Mouse (Mus musculus) hematopoietic stem cell, adult 5-6 weeks (primary cell): ENCODE results near the gene Il17re. TPM values are rescaled to one million over a fixed set of nuclear protein-coding genes. Genes with fewer than 3 reads are reported as not detected.

Experiments used
- ATAC-seq, 2 experiments: fragments of 125-278 bp in 1 of 2; replicated peaks in 1 of 2; 2 replicates each; pipeline ENCODE4 v1.8.0; 2016 to 2017; ENCODE audit warnings: inconsistent platforms in 2 of 2, mild to moderate bottlenecking in 2 of 2, moderate number of reproducible peaks in 2 of 2, low read depth in 1 of 2, moderate TSS enrichment in 1 of 2; ENCODE audit not compliant: low FRiP score in 2 of 2, poor library complexity in 2 of 2, severe bottlenecking in 2 of 2, insufficient read depth in 1 of 2, low TSS enrichment in 1 of 2
- total RNA-seq: library from RNA; stranded (forward); fragments of 172-1452, 232-1000 nt; gene quantifications from 2 replicates; pipeline ENCODE4 v1.2.3, GENCODE M21; 2017

The Il17re gene
- total RNA-seq, 1 experiment from 2014 or later = 8.4 TPM

GRCm38 (mm10) chr6:113440686-113441085, 17.6 kb upstream of the Il17re start:
- ATAC-seq = no peak

GRCm38 (mm10) chr6:113441147-113441680, 17.1 kb upstream of the Il17re start:
- peak; percentile 84 to 86 for ATAC-seq

DNA sequence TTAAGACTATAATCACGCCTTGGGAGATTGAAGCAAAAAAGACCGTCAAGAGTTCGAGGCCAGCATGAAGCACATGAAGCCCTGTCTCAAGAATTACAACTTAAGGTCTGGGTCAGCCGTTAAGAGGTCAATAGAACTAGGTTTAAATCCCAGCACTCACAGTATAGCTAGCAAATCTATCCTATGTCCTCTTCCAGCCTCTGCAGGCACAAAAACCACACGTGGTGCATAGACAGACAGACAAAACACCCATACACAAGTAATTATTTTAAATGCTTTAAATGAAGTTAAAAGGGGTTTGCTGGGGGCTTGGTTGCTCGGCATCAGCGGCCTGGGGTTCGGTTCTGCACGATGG, 16.2 kb upstream of the Il17re start:
- ATAC-seq = peak in 1 of 2 experiments; percentile 35; a peak in 2 of 4 replicates

GRCm38 (mm10) chr6:113442442-113443090, 15.7 kb upstream of the Il17re start, which contains the start of gene Jagn1:
Gene Jagn1, plus strand, starts transcription at chr6:113442569.
- ATAC-seq = peak; percentile 60 to 84

GRCm38 (mm10) chr6:113443091-113443490, 15.2 kb upstream of the Il17re start:
- no peak for ATAC-seq

DNA sequence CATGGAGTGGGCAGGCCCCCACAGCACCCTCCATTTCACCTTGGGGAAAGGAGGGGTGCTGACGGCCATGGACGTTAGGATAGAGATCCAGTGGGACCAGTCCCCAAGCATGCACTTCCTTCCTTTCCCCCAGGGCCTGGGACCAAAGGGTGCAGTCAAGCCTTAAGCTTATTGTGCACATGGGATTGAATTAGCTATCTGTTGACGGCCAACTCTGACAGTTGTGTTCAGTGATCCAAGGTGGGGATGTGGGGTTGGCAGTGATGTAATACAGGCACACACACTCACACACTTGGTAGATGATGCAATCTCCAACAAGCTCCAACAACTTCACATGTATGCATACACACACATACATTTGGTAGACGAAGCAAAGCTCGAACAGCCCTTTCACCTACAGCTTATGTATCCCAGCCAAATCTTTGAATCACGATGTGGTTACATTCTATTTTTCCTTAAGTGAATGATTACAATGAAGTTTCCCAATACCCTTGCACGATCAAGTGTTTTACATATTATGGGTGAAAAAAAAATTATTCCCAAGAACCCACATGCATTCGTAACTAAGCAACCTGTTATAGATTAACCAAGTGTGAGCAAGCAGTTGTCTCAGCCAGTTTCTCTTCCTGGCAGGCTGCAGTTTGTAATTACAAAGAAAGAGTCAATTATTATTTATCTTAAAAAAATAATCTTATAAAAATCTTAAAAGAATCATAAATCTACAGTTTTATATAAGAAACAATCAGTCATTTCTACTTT, 13.9 kb upstream of the Il17re start:
- ATAC-seq = no peak

DNA sequence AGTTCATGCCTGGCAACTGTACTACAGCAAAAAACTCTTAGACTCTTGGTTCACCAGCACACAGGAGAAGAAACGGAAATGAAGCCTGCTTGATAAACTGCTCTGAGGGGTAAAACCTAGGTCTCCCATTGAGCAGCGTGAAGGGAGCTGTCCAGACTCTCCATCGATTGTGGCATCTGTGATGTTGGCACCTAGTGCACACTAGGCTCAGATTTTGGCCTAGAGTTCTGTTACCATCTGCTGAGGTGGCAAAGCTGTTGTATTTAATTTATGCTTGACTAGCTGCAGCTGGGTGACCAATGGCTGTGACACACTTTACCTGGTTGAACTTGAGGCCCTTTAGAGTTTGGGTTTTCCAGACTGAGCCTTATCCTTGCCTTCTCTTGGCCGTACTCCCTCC, 10.6 kb upstream of the Il17re start:
- ATAC-seq = no peak

DNA sequence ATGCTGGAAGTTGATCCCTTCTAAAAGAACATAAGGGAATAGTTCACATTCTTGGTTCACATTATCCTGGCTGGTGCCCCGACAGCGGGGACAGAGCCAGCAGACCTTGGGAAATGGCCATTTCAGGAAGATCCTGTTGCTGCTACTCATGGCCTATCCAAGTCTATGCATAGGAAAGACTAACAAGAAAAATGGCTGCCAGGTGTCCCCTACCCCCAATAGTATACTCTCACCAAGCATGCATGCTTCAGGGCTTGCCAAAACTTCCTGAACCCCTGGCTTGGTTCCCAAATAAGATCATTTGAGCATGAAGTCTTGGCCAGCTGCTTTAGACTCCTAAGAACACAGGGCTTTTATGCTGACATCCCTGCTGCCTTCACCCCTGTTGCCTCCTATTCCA, 6.4 kb upstream of the Il17re start:
- no peak for ATAC-seq

- no peak for ATAC-seq
Measured at GRCm38 (mm10) chr6:113455007-113455406, 3.3 kb upstream of the Il17re start.

- ATAC-seq = peak in 1 of 2 experiments; percentile 37; a peak in 1 of 4 replicates
Measured at GRCm38 (mm10) chr6:113458635-113459034, 351 bp downstream of the Il17re start.

- no peak for ATAC-seq
Measured at GRCm38 (mm10) chr6:113464040-113464439, 5.8 kb downstream of the Il17re start.

DNA sequence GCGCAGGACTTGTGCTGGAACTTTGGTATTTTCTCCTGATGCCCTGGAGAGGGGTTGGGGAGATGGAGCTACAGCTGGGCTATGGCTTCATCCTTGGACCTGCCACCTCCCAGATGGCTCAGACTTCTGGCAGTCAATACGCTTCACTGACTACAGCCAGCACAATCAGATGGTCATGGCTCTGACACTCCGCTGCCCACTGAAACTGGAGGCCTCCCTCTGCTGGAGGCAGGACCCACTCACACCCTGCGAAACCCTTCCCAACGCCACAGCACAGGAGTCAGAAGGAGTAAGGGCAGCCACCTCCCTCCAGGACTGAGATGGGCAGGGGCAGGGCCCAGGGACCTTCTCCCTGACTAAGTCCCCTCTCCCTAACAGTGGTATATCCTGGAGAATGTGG, 7.3 kb downstream of the Il17re start:
- no peak for ATAC-seq

- no peak for ATAC-seq
Measured at GRCm38 (mm10) chr6:113468512-113468911, 10.2 kb downstream of the Il17re start.

DNA sequence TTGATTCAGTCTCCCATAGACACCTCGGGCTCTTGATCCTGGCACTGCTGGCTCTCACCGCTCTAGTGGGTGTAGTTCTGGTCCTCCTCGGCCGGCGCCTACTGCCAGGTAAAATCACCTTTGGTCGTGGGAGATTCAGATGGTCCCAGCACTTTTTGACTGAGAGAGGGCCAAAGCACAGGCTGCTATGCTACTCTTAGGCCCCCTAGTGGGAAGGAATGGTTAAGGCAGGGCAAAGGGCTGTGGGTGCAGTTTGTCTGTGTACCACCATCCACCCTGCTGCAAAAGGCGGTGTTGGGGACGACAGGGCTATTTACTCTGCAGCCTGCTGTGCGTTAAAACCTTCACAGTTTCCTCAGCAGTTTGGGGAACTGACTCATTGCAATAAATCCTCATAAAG, 10.7 kb downstream of the Il17re start:
- peak; percentile 91 to 92 for ATAC-seq

- peak; percentile 68 to 81 for ATAC-seq
Measured at GRCm38 (mm10) chr6:113469432-113469831, 11.1 kb downstream of the Il17re start.

- no peak for ATAC-seq
Measured at GRCm38 (mm10) chr6:113471297-113471936, 13.1 kb downstream of the Il17re start, which contains the start of gene Il17rc. Gene Il17rc, plus strand, starts transcription at chr6:113471427.

DNA sequence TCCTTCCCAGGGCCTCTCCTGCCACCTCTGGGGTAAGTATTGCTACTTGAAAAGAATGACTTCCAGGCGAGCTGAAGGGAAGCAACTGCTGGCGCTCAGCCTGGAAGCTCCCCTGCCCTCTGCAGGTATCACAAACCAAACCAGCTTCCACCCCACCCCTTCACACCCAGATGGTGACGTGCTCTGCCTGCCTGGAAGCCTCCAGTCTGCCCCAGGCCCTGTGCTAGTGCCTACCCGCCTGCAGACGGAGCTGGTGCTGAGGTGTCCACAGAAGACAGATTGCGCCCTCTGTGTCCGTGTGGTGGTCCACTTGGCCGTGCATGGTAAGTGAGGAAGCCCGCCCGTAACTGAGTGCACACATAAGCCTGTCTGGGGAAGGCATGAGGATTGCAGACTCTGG, 13.8 kb downstream of the Il17re start:
- no peak for ATAC-seq

DNA sequence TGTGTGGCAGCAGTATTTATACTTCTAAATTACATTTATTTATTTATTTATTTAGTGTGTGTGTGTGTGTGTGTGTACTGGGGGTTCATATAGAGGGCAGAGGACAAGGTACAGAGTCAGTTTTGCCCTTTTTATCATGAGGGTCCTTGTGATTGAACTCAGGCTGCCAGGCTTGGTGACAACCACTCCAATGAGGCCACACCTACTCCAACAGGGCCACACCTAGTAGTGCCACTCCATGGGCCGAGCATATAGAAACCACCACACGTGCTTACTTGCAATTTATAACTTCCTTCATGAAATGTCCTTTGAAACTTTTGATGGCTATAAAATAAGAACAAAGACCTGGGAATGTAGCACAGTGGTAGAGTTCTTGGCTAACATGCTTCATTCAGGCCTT, 15.0 kb downstream of the Il17re start:
- no peak for ATAC-seq
